Mouse (Mus musculus) kidney, embryonic 14.5 days (tissue): Measurements from ENCODE around the gene Hsph1. TPM values are rescaled to one million over a fixed set of nuclear protein-coding genes. Genes with fewer than 3 reads are reported as not detected.

Experiments
- ATAC-seq: fragments of 200-750 bp; cut with Nextera tagmentation; 2 replicates; pipeline ENCODE4 v1.8.0; 2017; ENCODE audit warnings: moderate number of reproducible peaks, mild to moderate bottlenecking, moderate TSS enrichment, moderate library complexity; ENCODE audit not compliant: low FRiP score, low TSS enrichment
- H3K27ac ChIP-seq: fragments of 300-500 bp; sonication (generic); 2 replicates; pipeline ENCODE4 v1.5.1; 2014; ENCODE audit warnings: low read depth, mild to moderate bottlenecking, low read length, moderate library complexity, mixed read lengths
- H3K27me3 ChIP-seq: fragments of 300-500 bp; sonication (generic); 2 replicates; pipeline ENCODE4 v1.6.1; 2014; ENCODE audit warnings: mild to moderate bottlenecking, low read length; ENCODE audit not compliant: control insufficient read depth, insufficient read depth
- H3K36me3 ChIP-seq: fragments of 300-500 bp; sonication (generic); 2 replicates; pipeline ENCODE4 v1.6.1; 2014; ENCODE audit warnings: low read length, mixed read lengths; ENCODE audit not compliant: control insufficient read depth, insufficient read depth
- H3K4me1 ChIP-seq: fragments of 300-500 bp; sonication (generic); 2 replicates; pipeline ENCODE4 v1.6.1; 2014; ENCODE audit warnings: low read length, mixed read lengths; ENCODE audit not compliant: control insufficient read depth, insufficient read depth
- H3K4me2 ChIP-seq: fragments of 300-500 bp; sonication (generic); replicated peaks from 2 replicates; pipeline ENCODE4 v1.6.1; 2014; ENCODE audit warnings: low read depth, mild to moderate bottlenecking, low read length
- H3K4me3 ChIP-seq: fragments of 300-500 bp; sonication (generic); 2 replicates; pipeline ENCODE4 v1.5.1; 2014; ENCODE audit warnings: mild to moderate bottlenecking, low read length
- H3K9ac ChIP-seq: fragments of 300-500 bp; sonication (generic); 2 replicates; pipeline ENCODE4 v1.6.1; 2014; ENCODE audit warnings: low read depth, mild to moderate bottlenecking, low read length, moderate library complexity
- H3K9me3 ChIP-seq: fragments of 300-500 bp; sonication (generic); 2 replicates; pipeline ENCODE4 v1.6.1; 2016; ENCODE audit warnings: low read length; ENCODE audit not compliant: control insufficient read depth
- WGBS: fragments of 180-500 bp; shearing (Covaris S2); extraction: QIAGEN DNeasy Blood & Tissue Kit; methylation state at CpG from one replicate; pipeline ENCODE4 v1.1.7; 2014; 5-methylcytosine and 5-hydroxymethylcytosine counted together
- polyA plus RNA-seq: library from polyadenylated mRNA; unstranded; fragments of >200 nt; fragmentation: Nextera tagmentation; extraction: Ambion mirVana; gene quantifications from 2 replicates; pipeline ENCODE4 v1.2.1, GENCODE M21; 2014

Hsph1 gene
- polyA plus RNA-seq, 1 experiment from 2014 or later, result 68.4 TPM

- H3K27ac ChIP-seq, result no peak overlapping the region
- WGBS, result 89% methylated on average over 11 of the region's 11 CpGs
- no peak overlapping the region for H3K4me3 ChIP-seq
- 0 out of 2 replicates have a peak, but pooled peaks cover 3% of the 10 kb centered on the region for H3K9me3 ChIP-seq
- no peaks in the 10 kb centered on the region for H3K36me3 ChIP-seq
- ATAC-seq, result no peak
- no peak overlapping the region for H3K4me2 ChIP-seq
- H3K9ac ChIP-seq, result no peak overlapping the region
- no peaks in the 10 kb centered on the region for H3K27me3 ChIP-seq
- H3K4me1 ChIP-seq, result peaks cover 4% of the 10 kb centered on the region; the same call in 1 of the 2 replicates
These were observed 48.8 kb downstream of the Hsph1 start for GRCm38 (mm10) chr5:149587327-149587895.

- peaks cover 4% of the 10 kb centered on the region; the same call in 1 of the 2 replicates for H3K4me1 ChIP-seq
- WGBS, result 77% methylated on average over 10 of the region's 10 CpGs
- no peak overlapping the region for H3K4me3 ChIP-seq
- H3K9ac ChIP-seq, result no peak overlapping the region
- no peak overlapping the region for H3K27ac ChIP-seq
- no peak for ATAC-seq
- H3K27me3 ChIP-seq, result no peaks in the 10 kb centered on the region
- no peaks in the 10 kb centered on the region for H3K9me3 ChIP-seq
- no peak overlapping the region for H3K4me2 ChIP-seq
- no peaks in the 10 kb centered on the region for H3K36me3 ChIP-seq
These were observed 50.3 kb downstream of the Hsph1 start for GRCm38 (mm10) chr5:149585910-149586309.

GRCm38 (mm10) chr5:149585231-149585630 is 50.9 kb downstream of the Hsph1 start:
- H3K9me3 ChIP-seq, result no peaks in the 10 kb centered on the region
- H3K27me3 ChIP-seq, result no peaks in the 10 kb centered on the region
- no peak overlapping the region for H3K27ac ChIP-seq
- ATAC-seq, result no peak
- no peak overlapping the region for H3K4me3 ChIP-seq
- H3K4me2 ChIP-seq, result no peak overlapping the region
- WGBS, result 82% methylated on average over 1 of the region's 1 CpGs
- no peaks in the 10 kb centered on the region for H3K36me3 ChIP-seq
- peaks cover 4% of the 10 kb centered on the region; the same call in 1 of the 2 replicates for H3K4me1 ChIP-seq
- H3K9ac ChIP-seq, result no peak overlapping the region

GRCm38 (mm10) chr5:149584154-149584655 is 52.0 kb downstream of the Hsph1 start:
- Histone ChIP-seq H3K4me1 (peaks cover 4% of the 10 kb centered on the region; the same call in 1 of the 2 replicates), H3K9ac (no peak overlapping the region), H3K4me2 (no peak overlapping the region), H3K4me3 (no peak overlapping the region), H3K27ac (no peak overlapping the region), H3K9me3 (no peaks in the 10 kb centered on the region), H3K36me3 (no peaks in the 10 kb centered on the region), H3K27me3 (no peaks in the 10 kb centered on the region)
- 51% methylated on average over 8 of the region's 8 CpGs for WGBS
- ATAC-seq, result no peak

- H3K36me3 ChIP-seq, result no peaks in the 10 kb centered on the region
- H3K4me3 ChIP-seq, result no peak overlapping the region
- H3K4me2 ChIP-seq, result no peak overlapping the region
- no peak for ATAC-seq
- no peaks in the 10 kb centered on the region for H3K27me3 ChIP-seq
- 23% methylated on average over 8 of the region's 8 CpGs for WGBS
- H3K9me3 ChIP-seq, result no peaks in the 10 kb centered on the region
- H3K4me1 ChIP-seq, result no peaks in the 10 kb centered on the region
- H3K27ac ChIP-seq, result no peak overlapping the region
- H3K9ac ChIP-seq, result no peak overlapping the region
These were observed 52.7 kb downstream of the Hsph1 start for GRCm38 (mm10) chr5:149583507-149583906.

GRCm38 (mm10) chr5:149582642-149583262 is 53.4 kb downstream of the Hsph1 start:
- 53% methylated on average over 5 of the region's 5 CpGs for WGBS
- Histone ChIP-seq H3K36me3 (no peaks in the 10 kb centered on the region), H3K4me3 (no peak overlapping the region), H3K27ac (no peak overlapping the region), H3K9ac (no peak overlapping the region), H3K9me3 (no peaks in the 10 kb centered on the region), H3K4me1 (no peaks in the 10 kb centered on the region), H3K4me2 (no peak overlapping the region), H3K27me3 (no peaks in the 10 kb centered on the region)
- ATAC-seq, result 0 out of 2 replicates have a peak, but pooled peaks have one; percentile 18

GRCm38 (mm10) chr5:149577449-149577848 is 58.7 kb downstream of the Hsph1 start:
- Histone ChIP-seq H3K9ac (0 out of 2 replicates have a peak overlapping the region, but pooled peaks have one; percentile 7), H3K4me3 (no peak overlapping the region), H3K27ac (no peak overlapping the region), H3K27me3 (no peaks in the 10 kb centered on the region), H3K4me2 (no peak overlapping the region), H3K36me3 (no peaks in the 10 kb centered on the region), H3K9me3 (no peaks in the 10 kb centered on the region), H3K4me1 (0 out of 2 replicates have a peak, but pooled peaks cover 5% of the 10 kb centered on the region)
- no peak for ATAC-seq
- WGBS, result 28% methylated on average over 10 of the region's 10 CpGs

- Histone ChIP-seq H3K4me2 (no peak overlapping the region), H3K27ac (no peak overlapping the region), H3K9ac (no peak overlapping the region), H3K9me3 (no peaks in the 10 kb centered on the region), H3K4me1 (0 out of 2 replicates have a peak, but pooled peaks cover 5% of the 10 kb centered on the region), H3K4me3 (no peak overlapping the region), H3K36me3 (no peaks in the 10 kb centered on the region), H3K27me3 (no peaks in the 10 kb centered on the region)
- WGBS, result 57% methylated on average over 10 of the region's 10 CpGs
- no peak for ATAC-seq
These were observed 59.2 kb downstream of the Hsph1 start for GRCm38 (mm10) chr5:149576977-149577376.

GRCm38 (mm10) chr5:149568993-149569392 is 67.2 kb downstream of the Hsph1 start:
- Histone ChIP-seq H3K27me3 (no peaks in the 10 kb centered on the region), H3K36me3 (no peaks in the 10 kb centered on the region), H3K9ac (no peak overlapping the region), H3K27ac (no peak overlapping the region), H3K4me1 (no peaks in the 10 kb centered on the region), H3K4me2 (no peak overlapping the region), H3K9me3 (no peaks in the 10 kb centered on the region), H3K4me3 (no peak overlapping the region)
- no peak for ATAC-seq
- 69% methylated on average over 13 of the region's 13 CpGs for WGBS
